Mouse (Mus musculus) midbrain, embryonic 14.5 days (tissue): ENCODE measurements at regions not wholly inside any gene's neighbourhood (a gene's known extent, or its start where the extent isn't known, plus 50 kb on each side); places are given as distances from the start of the nearest gene placed in this dataset.

Experiments used
- ATAC-seq: fragments of 200-750 bp; cut with Nextera tagmentation; 2 replicates; pipeline ENCODE4 v1.8.0; 2017; ENCODE audit warnings: moderate number of reproducible peaks, moderate library complexity; ENCODE audit not compliant: low FRiP score, low TSS enrichment
- DNase-seq: peaks from one replicate; pipeline ENCODE4 v3.0.0-alpha.2; 2015
- H3K27ac ChIP-seq: fragments of 300-500 bp; sonication (generic); replicated peaks from 2 replicates; pipeline ENCODE4 v1.5.1; 2014; ENCODE audit warnings: mild to moderate bottlenecking, low read depth, low read length, moderate library complexity
- H3K27me3 ChIP-seq: fragments of 300-500 bp; sonication (generic); 2 replicates; pipeline ENCODE4 v1.6.1; 2014; ENCODE audit warnings: low read length, control low read depth, mixed read lengths; ENCODE audit not compliant: control insufficient read depth, insufficient read depth
- H3K36me3 ChIP-seq: fragments of 300-500 bp; sonication (generic); 2 replicates; pipeline ENCODE4 v1.6.1; 2014; ENCODE audit warnings: low read length, control low read depth; ENCODE audit not compliant: control insufficient read depth, insufficient read depth
- H3K4me1 ChIP-seq: fragments of 300-500 bp; sonication (generic); 2 replicates; pipeline ENCODE4 v1.6.1; 2014; ENCODE audit warnings: mild to moderate bottlenecking, antibody characterized with exemption, low read length, control low read depth; ENCODE audit not compliant: control insufficient read depth, insufficient read depth
- H3K4me2 ChIP-seq: fragments of 300-500 bp; sonication (generic); 2 replicates; pipeline ENCODE4 v1.6.1; 2014; ENCODE audit warnings: mild to moderate bottlenecking, low read length, moderate library complexity
- H3K4me3 ChIP-seq: fragments of 300-500 bp; sonication (generic); replicated peaks from 2 replicates; pipeline ENCODE4 v1.5.1; 2014; ENCODE audit warnings: low read depth, low read length
- H3K9ac ChIP-seq: fragments of 300-500 bp; sonication (generic); replicated peaks from 2 replicates; pipeline ENCODE4 v1.6.1; 2014; ENCODE audit warnings: mild to moderate bottlenecking, low read length, moderate library complexity
- H3K9me3 ChIP-seq: fragments of 300-500 bp; sonication (generic); 2 replicates; pipeline ENCODE4 v1.6.1; 2016; ENCODE audit warnings: low read length, control low read depth, mixed read lengths; ENCODE audit not compliant: control insufficient read depth
- WGBS: fragments of 180-500 bp; shearing (Covaris S2); extraction: QIAGEN DNeasy Blood & Tissue Kit; methylation state at CpG from one replicate; pipeline ENCODE4 v1.1.7; 2014; 5-methylcytosine and 5-hydroxymethylcytosine counted together

GRCm38 (mm10) chr5:148608178-148608577 is 55.6 kb upstream of the Ubl3 start:
- 36% methylated on average over 9 of the region's 9 CpGs for WGBS
- no peak for ATAC-seq

GRCm38 (mm10) chr5:148605730-148606129 is 53.1 kb upstream of the Ubl3 start:
- Histone ChIP-seq H3K4me1 (0 out of 2 replicates have a peak, but pooled peaks cover 3% of the 10 kb centered on the region), H3K9me3 (0 out of 2 replicates have a peak, but pooled peaks cover 3% of the 10 kb centered on the region), H3K9ac (no peak overlapping the region), H3K4me3 (no peak overlapping the region), H3K27ac (no peak overlapping the region), H3K27me3 (no peaks in the 10 kb centered on the region), H3K4me2 (no peak overlapping the region), H3K36me3 (no peaks in the 10 kb centered on the region)
- no peak for DNase-seq
- no peak for ATAC-seq
- WGBS: 95% methylated on average over 8 of the region's 8 CpGs

More at GRCm38 (mm10) chr5:148608178-148608577, 55.6 kb upstream of the Ubl3 start:
- Histone ChIP-seq H3K27me3 (no peaks in the 10 kb centered on the region), H3K9ac (no peak overlapping the region), H3K4me1 (0 out of 2 replicates have a peak, but pooled peaks cover 3% of the 10 kb centered on the region), H3K4me3 (no peak overlapping the region), H3K4me2 (no peak overlapping the region), H3K27ac (no peak overlapping the region), H3K9me3 (0 out of 2 replicates have a peak, but pooled peaks cover 1% of the 10 kb centered on the region), H3K36me3 (no peaks in the 10 kb centered on the region)
- peak; percentile 62 for DNase-seq
